Mouse (Mus musculus): ENCODE measurements around the gene Pi4ka.

GRCm38 (mm10) chr16:17410209-17410608, 4.1 kb upstream of the Pi4ka start:
- TF ChIP-seq POLR2A (IDR thresholded peaks at IDR 0.05; ENCODE audit: extremely low read depth, insufficient read depth, low read length) = no peak
- TF ChIP-seq CTCF (IDR thresholded peaks at IDR 0.05; ENCODE audit: low read depth, low read length) = no peak
